Mouse (Mus musculus) neural tube, embryonic 10.5 days (tissue): ENCODE measurements at regions not wholly inside any gene's neighbourhood (a gene's known extent, or its start where the extent isn't known, plus 50 kb on each side); places are given as distances from the start of the nearest gene placed in this dataset.

Experiments used
- DNase-seq: peaks from one replicate; pipeline ENCODE4 v3.0.0-alpha.2; 2017; ENCODE audit warnings: low spot score; ENCODE audit errors: extremely low spot score

GRCm38 (mm10) chr14:33854181-33854580 is 69.2 kb upstream of the Gdf10 start:
- no peak for DNase-seq

GRCm38 (mm10) chr14:33856992-33857391 is 66.4 kb upstream of the Gdf10 start:
- DNase-seq = no peak

- no peak for DNase-seq
Observed at GRCm38 (mm10) chr14:33864796-33865195, 58.6 kb upstream of the Gdf10 start.

DNA sequence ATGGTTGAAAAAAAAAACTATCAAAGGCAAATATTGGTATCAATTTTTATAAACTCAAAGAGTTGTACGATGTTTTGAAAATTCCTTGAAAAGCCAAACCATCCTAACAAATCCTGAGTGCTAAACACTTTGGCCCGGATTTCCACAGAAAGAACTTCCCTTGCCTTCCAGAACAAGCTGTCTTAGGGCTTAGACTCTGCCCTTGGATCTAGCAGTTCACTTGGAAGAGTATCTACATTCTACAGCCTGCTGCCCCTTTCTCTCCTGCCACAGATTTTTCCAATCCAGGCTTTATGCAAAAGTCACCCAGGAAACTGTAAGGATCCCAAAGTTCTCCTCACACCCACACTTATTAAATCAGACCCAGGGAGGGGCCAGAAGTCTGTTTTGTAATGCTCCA is 57.6 kb upstream of the Gdf10 start:
- DNase-seq = no peak

DNA sequence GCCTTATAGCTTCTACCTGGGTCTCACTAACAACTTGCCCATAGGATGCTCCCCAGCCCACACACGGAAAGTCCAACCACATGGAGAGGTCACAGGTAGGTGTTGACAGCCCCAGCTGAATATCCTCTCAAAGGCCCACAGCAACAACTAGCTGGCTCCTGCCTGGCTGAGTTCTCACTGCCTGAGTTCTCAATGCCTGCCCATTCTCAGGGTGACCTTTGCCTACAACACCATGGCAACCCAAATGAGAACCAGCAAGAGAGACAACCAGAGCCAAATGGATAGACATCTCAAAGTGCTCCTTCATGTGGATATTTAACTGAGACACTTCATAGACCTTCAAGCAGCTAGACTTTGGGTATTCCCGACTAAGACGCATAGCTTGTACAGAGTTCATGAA is 55.7 kb upstream of the Gdf10 start:
- DNase-seq = no peak
